Mouse (Mus musculus): ENCODE results near the gene Nr2e3. TPM values are rescaled to one million over a fixed set of nuclear protein-coding genes. Genes with fewer than 3 reads are reported as not detected.
"Not testable (repeated sequence)": the region's sequence is repeated elsewhere in the genome, so short reads cannot be mapped to it uniquely, and the experiment has no call there.

Gene Nr2e3
- total RNA-seq (2022), result not detected

GRCm38 (mm10) chr9:59960559-59960958 is at the start of gene Nr2e3:
Gene Nr2e3, minus strand, starts transcription at chr9:59960659.
- DNase-seq (ENCODE audit: low spot score in 2 of 2), result no peak

- DNase-seq (ENCODE audit: low spot score in 2 of 2), result no peak
These were observed 48.5 kb upstream of the Nr2e3 start for GRCm38 (mm10) chr9:60008936-60009335.

- no peak for DNase-seq (ENCODE audit: low spot score in 2 of 2)
These were observed 41.9 kb upstream of the Nr2e3 start for GRCm38 (mm10) chr9:60002323-60002722.

GRCm38 (mm10) chr9:60001444-60001843 is 41.0 kb upstream of the Nr2e3 start:
- no peak for DNase-seq (ENCODE audit: low spot score in 2 of 2)

GRCm38 (mm10) chr9:59997725-59998124 is 37.3 kb upstream of the Nr2e3 start:
- DNase-seq (ENCODE audit: low spot score in 2 of 2), result no peak

- no peak for DNase-seq (ENCODE audit: low spot score in 2 of 2)
These were observed 30.9 kb upstream of the Nr2e3 start for GRCm38 (mm10) chr9:59991407-59991806.

- peak; percentile 35 to 67 for DNase-seq (ENCODE audit: low spot score in 2 of 2)
These were observed 29.4 kb upstream of the Nr2e3 start for GRCm38 (mm10) chr9:59989864-59990263.

GRCm38 (mm10) chr9:59985900-59986572 is 25.6 kb upstream of the Nr2e3 start:
- no peak for DNase-seq (ENCODE audit: low spot score in 2 of 2)

- no peak for DNase-seq (ENCODE audit: low spot score in 2 of 2)
These were observed 20.7 kb upstream of the Nr2e3 start for GRCm38 (mm10) chr9:59981116-59981515.

GRCm38 (mm10) chr9:59971263-59971662 is 10.8 kb upstream of the Nr2e3 start:
- peak in 1 of 2 experiments; percentile 21 for DNase-seq (ENCODE audit: low spot score in 2 of 2)

GRCm38 (mm10) chr9:59969383-59969782 is 8.9 kb upstream of the Nr2e3 start:
- peak in 1 of 2 experiments; percentile 56 for DNase-seq (ENCODE audit: low spot score in 2 of 2)

GRCm38 (mm10) chr9:59965046-59965445 is 4.6 kb upstream of the Nr2e3 start:
- no peak for DNase-seq (ENCODE audit: low spot score in 2 of 2)

GRCm38 (mm10) chr9:59964367-59964766 is 3.9 kb upstream of the Nr2e3 start:
- DNase-seq (ENCODE audit: low spot score in 2 of 2), result no peak

- no peak for DNase-seq (ENCODE audit: low spot score in 2 of 2)
These were observed 919 bp upstream of the Nr2e3 start for GRCm38 (mm10) chr9:59961201-59961955.

- DNase-seq (ENCODE audit: low spot score in 2 of 2), result peak; percentile 49 to 59
These were observed 1.2 kb downstream of the Nr2e3 start for GRCm38 (mm10) chr9:59959276-59959675.

GRCm38 (mm10) chr9:59958115-59958514 is 2.3 kb downstream of the Nr2e3 start:
- not testable (repeated sequence) for DNase-seq (ENCODE audit: low spot score in 2 of 2)

- DNase-seq (ENCODE audit: low spot score in 2 of 2), result no peak
These were observed 4.0 kb downstream of the Nr2e3 start for GRCm38 (mm10) chr9:59956496-59956895.

- DNase-seq (ENCODE audit: low spot score in 2 of 2), result no peak
These were observed 4.8 kb downstream of the Nr2e3 start for GRCm38 (mm10) chr9:59955692-59956091.

GRCm38 (mm10) chr9:59955199-59955598 is 5.3 kb downstream of the Nr2e3 start:
- DNase-seq (ENCODE audit: low spot score in 2 of 2), result no peak

GRCm38 (mm10) chr9:59953556-59953955 is 6.9 kb downstream of the Nr2e3 start:
- DNase-seq (ENCODE audit: low spot score in 2 of 2), result no peak

- DNase-seq (ENCODE audit: low spot score in 2 of 2), result no peak
These were observed 7.9 kb downstream of the Nr2e3 start for GRCm38 (mm10) chr9:59952515-59953070.

GRCm38 (mm10) chr9:59951943-59952342 is 8.5 kb downstream of the Nr2e3 start:
- DNase-seq (ENCODE audit: low spot score in 2 of 2), result no peak
